Mouse (Mus musculus): ENCODE data around the gene Dcaf8. TPM values are rescaled to one million over a fixed set of nuclear protein-coding genes. Genes with fewer than 3 reads are reported as not detected.

Dcaf8 gene
- polyA plus RNA-seq, 1 experiment from 2014 or later = 106 TPM

DNA sequence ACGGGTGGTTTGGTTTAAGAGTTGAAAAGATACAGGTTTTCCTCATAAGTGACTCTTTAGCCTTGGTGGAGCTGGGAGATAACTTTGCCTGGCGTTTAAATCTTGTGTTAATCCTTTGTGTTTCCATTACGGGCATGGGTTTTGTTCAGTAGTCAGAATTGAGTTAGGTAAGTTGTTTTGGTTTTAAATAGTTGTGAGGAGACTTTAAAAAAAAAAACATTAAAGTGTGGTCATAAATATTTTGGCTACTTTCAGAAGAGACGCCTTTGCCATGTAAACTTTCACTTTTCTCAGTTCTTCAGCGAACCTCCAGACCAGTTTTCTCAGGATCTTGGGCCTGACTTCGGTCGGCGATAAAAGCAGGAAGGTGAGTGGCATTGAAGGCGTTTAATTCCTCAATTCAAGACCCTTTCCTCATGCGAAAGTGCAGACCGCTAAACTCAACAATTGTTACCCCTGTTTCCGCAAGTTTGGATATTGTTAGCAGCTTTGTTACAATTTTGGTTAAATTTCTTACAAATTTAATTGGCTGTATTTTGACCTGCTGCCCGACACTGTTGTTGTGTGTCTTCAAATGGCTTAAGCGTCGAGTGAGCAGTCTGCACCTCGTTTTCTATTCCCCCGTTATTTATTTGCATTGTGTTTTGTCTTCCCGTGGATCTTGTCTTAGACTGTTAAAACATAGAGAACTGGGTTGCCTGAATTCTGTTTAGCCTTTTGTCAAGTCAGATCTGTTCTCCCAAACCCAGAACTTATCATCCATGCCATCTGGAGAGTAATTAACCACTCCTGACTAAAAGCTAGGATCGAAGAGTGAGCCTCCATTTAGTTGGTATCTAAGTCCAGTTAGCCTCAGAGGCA is 1.3 kb downstream of the Dcaf8 start:
- WGBS = 5% methylated on average over 19 of the region's 19 CpGs
- peaks cover 4% of the 10 kb centered on the region; the same call in 1 of the 2 replicates for H3K4me1 ChIP-seq
- peak overlapping the region; percentile 70 for H3K4me2 ChIP-seq
- peak overlapping the region; percentile 82 for H3K4me3 ChIP-seq (replicated peaks)
- ATAC-seq (ENCODE audit: insufficient read depth, low FRiP score, low read depth) = no peak
- peaks cover 23% of the 10 kb centered on the region for H3K36me3 ChIP-seq
- H3K9me3 ChIP-seq = no peaks in the 10 kb centered on the region
- H3K27ac ChIP-seq = peak overlapping the region; percentile 98
- no peaks in the 10 kb centered on the region for H3K27me3 ChIP-seq (replicated peaks)
- H3K9ac ChIP-seq = peak overlapping the region; percentile 94

GRCm38 (mm10) chr1:172154536-172154935 is 6.7 kb downstream of the Dcaf8 start:
- no peaks in the 10 kb centered on the region for H3K9me3 ChIP-seq
- peaks cover 4% of the 10 kb centered on the region; the same call in 1 of the 2 replicates for H3K4me1 ChIP-seq
- WGBS = 89% methylated on average over 3 of the region's 3 CpGs
- H3K27ac ChIP-seq = no peak overlapping the region
- H3K27me3 ChIP-seq (replicated peaks) = no peaks in the 10 kb centered on the region
- peaks cover 37% of the 10 kb centered on the region for H3K36me3 ChIP-seq
- no peak overlapping the region for H3K9ac ChIP-seq
- ATAC-seq (ENCODE audit: insufficient read depth, low FRiP score, low read depth) = no peak
- H3K4me3 ChIP-seq (replicated peaks) = no peak overlapping the region
- H3K4me2 ChIP-seq = no peak overlapping the region

GRCm38 (mm10) chr1:172155518-172155917 is 7.6 kb downstream of the Dcaf8 start:
- WGBS = 84% methylated on average over 3 of the region's 3 CpGs
- no peaks in the 10 kb centered on the region for H3K9me3 ChIP-seq
- H3K36me3 ChIP-seq = peaks cover 37% of the 10 kb centered on the region
- no peak overlapping the region for H3K4me3 ChIP-seq (replicated peaks)
- no peak overlapping the region for H3K27ac ChIP-seq
- H3K9ac ChIP-seq = no peak overlapping the region
- H3K27me3 ChIP-seq (replicated peaks) = no peaks in the 10 kb centered on the region
- H3K4me2 ChIP-seq = no peak overlapping the region
- ATAC-seq (ENCODE audit: insufficient read depth, low FRiP score, low read depth) = no peak
- peaks cover 4% of the 10 kb centered on the region; the same call in 1 of the 2 replicates for H3K4me1 ChIP-seq

- H3K36me3 ChIP-seq = peaks cover 7% of the 10 kb centered on the region; the same call in 1 of the 2 replicates
- H3K4me3 ChIP-seq (replicated peaks) = no peak overlapping the region
- H3K27me3 ChIP-seq (replicated peaks) = no peaks in the 10 kb centered on the region
- 18% methylated on average over 4 of the region's 4 CpGs for WGBS
- no peak overlapping the region for H3K4me2 ChIP-seq
- no peak overlapping the region for H3K27ac ChIP-seq
- ATAC-seq (ENCODE audit: insufficient read depth, low FRiP score, low read depth) = peak; percentile 62; the same call in 1 of the 2 replicates
- no peak overlapping the region for H3K9ac ChIP-seq
- no peaks in the 10 kb centered on the region for H3K4me1 ChIP-seq
- no peaks in the 10 kb centered on the region for H3K9me3 ChIP-seq
Observed at GRCm38 (mm10) chr1:172159970-172160369, 12.1 kb downstream of the Dcaf8 start.

- no peak for ATAC-seq (ENCODE audit: insufficient read depth, low FRiP score, low read depth)
- Histone ChIP-seq H3K4me1 (no peaks in the 10 kb centered on the region), H3K9ac (no peak overlapping the region), H3K4me2 (no peak overlapping the region), H3K9me3 (no peaks in the 10 kb centered on the region), H3K27ac (no peak overlapping the region), H3K36me3 (peaks cover 7% of the 10 kb centered on the region; the same call in 1 of the 2 replicates), H3K4me3 (replicated peaks) (no peak overlapping the region), H3K27me3 (replicated peaks) (no peaks in the 10 kb centered on the region)
Observed at GRCm38 (mm10) chr1:172160508-172160907, 12.6 kb downstream of the Dcaf8 start.

- Histone ChIP-seq H3K27me3 (replicated peaks) (no peaks in the 10 kb centered on the region), H3K4me2 (no peak overlapping the region), H3K36me3 (0 out of 2 replicates have a peak, but pooled peaks cover 6% of the 10 kb centered on the region), H3K27ac (no peak overlapping the region), H3K4me3 (replicated peaks) (no peak overlapping the region), H3K4me1 (no peaks in the 10 kb centered on the region), H3K9me3 (no peaks in the 10 kb centered on the region), H3K9ac (no peak overlapping the region)
- WGBS = 90% methylated on average over 1 of the region's 1 CpGs
- no peak for ATAC-seq (ENCODE audit: insufficient read depth, low FRiP score, low read depth)
Observed at GRCm38 (mm10) chr1:172162009-172162408, 14.1 kb downstream of the Dcaf8 start.

DNA sequence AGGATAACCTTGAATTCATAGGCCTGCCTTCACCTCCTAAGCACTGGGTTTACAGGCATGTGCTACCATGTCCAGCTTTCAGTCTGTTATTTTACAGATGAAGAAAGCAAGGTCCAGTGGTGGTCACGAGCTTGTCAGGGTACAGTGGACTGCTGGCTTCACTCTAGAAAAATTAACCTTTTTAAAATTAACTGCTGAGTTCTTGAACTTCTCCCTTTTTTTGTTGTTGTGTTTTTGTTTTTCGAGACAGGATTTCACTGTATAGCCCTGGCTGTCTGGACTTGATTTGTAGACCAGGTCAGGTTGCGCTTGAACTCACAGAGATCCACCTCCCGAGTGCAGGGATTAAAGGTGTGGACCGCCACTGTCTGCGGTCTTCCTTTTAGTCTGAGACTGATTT is 15.1 kb downstream of the Dcaf8 start:
- Histone ChIP-seq H3K27me3 (replicated peaks) (no peaks in the 10 kb centered on the region), H3K9ac (no peak overlapping the region), H3K36me3 (peaks cover 15% of the 10 kb centered on the region; the same call in 1 of the 2 replicates), H3K4me3 (replicated peaks) (no peak overlapping the region), H3K27ac (no peak overlapping the region), H3K4me2 (no peak overlapping the region), H3K4me1 (no peaks in the 10 kb centered on the region), H3K9me3 (no peaks in the 10 kb centered on the region)
- WGBS = 79% methylated on average over 6 of the region's 6 CpGs
- ATAC-seq (ENCODE audit: insufficient read depth, low FRiP score, low read depth) = no peak

GRCm38 (mm10) chr1:172167911-172168310 is 20.0 kb downstream of the Dcaf8 start:
- Histone ChIP-seq H3K4me1 (no peaks in the 10 kb centered on the region), H3K4me2 (no peak overlapping the region), H3K4me3 (replicated peaks) (no peak overlapping the region), H3K27ac (no peak overlapping the region), H3K9me3 (no peaks in the 10 kb centered on the region), H3K27me3 (replicated peaks) (no peaks in the 10 kb centered on the region), H3K36me3 (peaks cover 33% of the 10 kb centered on the region), H3K9ac (no peak overlapping the region)
- ATAC-seq (ENCODE audit: insufficient read depth, low FRiP score, low read depth) = no peak
- 87% methylated on average over 5 of the region's 5 CpGs for WGBS

- ATAC-seq (ENCODE audit: insufficient read depth, low FRiP score, low read depth) = no peak
- no peak overlapping the region for H3K27ac ChIP-seq
- no peak overlapping the region for H3K9ac ChIP-seq
- H3K27me3 ChIP-seq (replicated peaks) = no peaks in the 10 kb centered on the region
- H3K4me2 ChIP-seq = no peak overlapping the region
- 94% methylated on average over 5 of the region's 5 CpGs for WGBS
- H3K36me3 ChIP-seq = peaks cover 48% of the 10 kb centered on the region
- no peak overlapping the region for H3K4me3 ChIP-seq (replicated peaks)
- H3K9me3 ChIP-seq = no peaks in the 10 kb centered on the region
- no peaks in the 10 kb centered on the region for H3K4me1 ChIP-seq
Observed at GRCm38 (mm10) chr1:172169809-172170208, 21.9 kb downstream of the Dcaf8 start.

DNA sequence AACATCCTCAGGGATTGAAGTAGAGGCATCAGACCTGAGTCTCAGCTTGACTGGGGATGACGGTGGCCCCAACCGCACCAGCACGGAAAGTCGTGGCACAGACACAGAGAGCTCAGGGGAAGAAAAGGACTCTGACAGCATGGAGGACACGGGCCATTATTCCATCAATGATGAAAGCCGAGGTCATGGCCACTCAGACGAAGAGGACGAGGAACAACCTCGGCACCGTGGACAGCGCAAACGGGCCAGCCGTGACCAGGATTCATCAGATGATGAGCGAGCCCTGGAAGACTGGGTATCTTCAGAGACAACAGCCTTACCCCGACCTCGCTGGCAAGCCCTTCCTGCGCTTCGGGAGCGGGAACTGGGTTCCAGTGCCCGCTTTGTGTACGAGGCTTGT is 24.5 kb downstream of the Dcaf8 start:
- H3K4me3 ChIP-seq (replicated peaks) = no peak overlapping the region
- no peaks in the 10 kb centered on the region for H3K27me3 ChIP-seq (replicated peaks)
- WGBS = 94% methylated on average over 21 of the region's 21 CpGs
- no peaks in the 10 kb centered on the region for H3K9me3 ChIP-seq
- H3K9ac ChIP-seq = no peak overlapping the region
- no peaks in the 10 kb centered on the region for H3K4me1 ChIP-seq
- H3K27ac ChIP-seq = no peak overlapping the region
- H3K36me3 ChIP-seq = peaks cover 52% of the 10 kb centered on the region
- no peak overlapping the region for H3K4me2 ChIP-seq
- ATAC-seq (ENCODE audit: insufficient read depth, low FRiP score, low read depth) = no peak

- Histone ChIP-seq H3K4me3 (replicated peaks) (no peak overlapping the region), H3K27ac (no peak overlapping the region), H3K9ac (no peak overlapping the region), H3K9me3 (no peaks in the 10 kb centered on the region), H3K4me2 (no peak overlapping the region), H3K27me3 (replicated peaks) (no peaks in the 10 kb centered on the region), H3K4me1 (no peaks in the 10 kb centered on the region), H3K36me3 (peaks cover 46% of the 10 kb centered on the region)
- 85% methylated on average over 5 of the region's 5 CpGs for WGBS
- no peak for ATAC-seq (ENCODE audit: insufficient read depth, low FRiP score, low read depth)
Observed at GRCm38 (mm10) chr1:172173181-172173580, 25.3 kb downstream of the Dcaf8 start.

GRCm38 (mm10) chr1:172177791-172178190 is 29.9 kb downstream of the Dcaf8 start:
- Histone ChIP-seq H3K27me3 (replicated peaks) (no peaks in the 10 kb centered on the region), H3K27ac (no peak overlapping the region), H3K4me1 (no peaks in the 10 kb centered on the region), H3K4me3 (replicated peaks) (no peak overlapping the region), H3K4me2 (no peak overlapping the region), H3K9me3 (no peaks in the 10 kb centered on the region), H3K36me3 (peaks cover 34% of the 10 kb centered on the region), H3K9ac (no peak overlapping the region)
- ATAC-seq (ENCODE audit: insufficient read depth, low FRiP score, low read depth) = no peak
- 89% methylated on average over 7 of the region's 7 CpGs for WGBS

All from stomach, embryonic 15.5 days (tissue).